Mouse (Mus musculus) myocyte (in vitro differentiated cells): ENCODE data around the gene Mfsd4b1. TPM values are rescaled to one million over a fixed set of nuclear protein-coding genes. Genes with fewer than 3 reads are reported as not detected.

ENCODE experiments used
- H3K27me3 ChIP-seq: one replicate; pipeline ENCODE4 v1.6.1; 2011; ENCODE audit not compliant: control insufficient read depth, insufficient read depth, insufficient read length
- H3K36me3 ChIP-seq: one replicate; pipeline ENCODE4 v1.6.1; 2011; ENCODE audit not compliant: control insufficient read depth, insufficient read depth
- H3K4me2 ChIP-seq: one replicate; pipeline ENCODE4 v1.6.1; 2011; ENCODE audit warnings: low read depth, control low read depth
- H3K4me3 ChIP-seq: one replicate; pipeline ENCODE4 v1.5.1; 2011; ENCODE audit warnings: mild to moderate bottlenecking, control low read depth, moderate library complexity
- H3K79me2 ChIP-seq: one replicate; pipeline ENCODE4 v1.6.1; 2011; ENCODE audit not compliant: control insufficient read depth, insufficient read depth
- H3ac ChIP-seq: one replicate; pipeline ENCODE4 v1.6.1; 2011; ENCODE audit not compliant: control insufficient read depth, insufficient read length
- CEBPB ChIP-seq: IDR thresholded peaks from 2 replicates; pipeline ENCODE4 v1.6.1; 2011; ENCODE audit warnings: mild to moderate bottlenecking, moderate library complexity; ENCODE audit not compliant: poor library complexity, insufficient read depth, severe bottlenecking
- E2F4 ChIP-seq: IDR thresholded peaks from one replicate; pipeline ENCODE4 v1.6.1; 2011; ENCODE audit warnings: mild to moderate bottlenecking, control low read depth, moderate library complexity; ENCODE audit not compliant: insufficient read depth
- MAX ChIP-seq: IDR thresholded peaks from one replicate; pipeline ENCODE4 v1.6.1; 2011; ENCODE audit warnings: low read depth, mild to moderate bottlenecking, control low read depth
- MYOD1 ChIP-seq, 3 experiments: IDR thresholded peaks; one replicate each; pipeline ENCODE4 v1.6.1; 2011; ENCODE audit warnings: control low read depth in 2 of 3, low read depth in 2 of 3, mild to moderate bottlenecking in 2 of 3, moderate library complexity in 1 of 3; ENCODE audit not compliant: insufficient read length in 2 of 3, control insufficient read depth in 1 of 3
- MYOG ChIP-seq, 3 experiments: IDR thresholded peaks; one replicate each; pipeline ENCODE4 v1.6.1; 2011; ENCODE audit warnings: control low read depth in 2 of 3, low read depth in 2 of 3, mild to moderate bottlenecking in 2 of 3; ENCODE audit not compliant: insufficient read length in 2 of 3, control insufficient read depth in 1 of 3, insufficient read depth in 1 of 3
- POLR2A ChIP-seq: IDR thresholded peaks from one replicate; pipeline ENCODE4 v1.6.1; 2011; ENCODE audit warnings: low read depth, mild to moderate bottlenecking, control low read depth, moderate library complexity; ENCODE audit not compliant: insufficient read length
- POLR2AphosphoS2 ChIP-seq: IDR thresholded peaks from one replicate; pipeline ENCODE4 v1.6.1; 2011; ENCODE audit warnings: low read depth, control low read depth; ENCODE audit not compliant: insufficient read length
- REST ChIP-seq: IDR thresholded peaks from one replicate; pipeline ENCODE4 v1.6.1; 2011; ENCODE audit warnings: mild to moderate bottlenecking, control low read depth, moderate library complexity; ENCODE audit not compliant: insufficient read depth, insufficient read length
- SRF ChIP-seq: IDR thresholded peaks from one replicate; pipeline ENCODE4 v1.6.1; 2011; ENCODE audit warnings: low read depth; ENCODE audit not compliant: control insufficient read depth, insufficient read length
- TCF12 ChIP-seq: IDR thresholded peaks from one replicate; pipeline ENCODE4 v1.6.1; 2011; ENCODE audit warnings: mild to moderate bottlenecking, control low read depth; ENCODE audit not compliant: poor library complexity, insufficient read depth, severe bottlenecking
- TCF3 ChIP-seq: IDR thresholded peaks from one replicate; pipeline ENCODE4 v1.6.1; 2011; ENCODE audit warnings: low read depth, control low read depth; ENCODE audit not compliant: insufficient read length
- USF1 ChIP-seq: IDR thresholded peaks from one replicate; pipeline ENCODE4 v1.6.1; 2011; ENCODE audit warnings: low read depth, mild to moderate bottlenecking, control low read depth, moderate library complexity
- polyA plus RNA-seq: library from polyadenylated mRNA; unstranded; fragments of >200 nt; fragmentation: generic; extraction: Trizol; gene quantifications from one replicate; pipeline ENCODE4 v1.2.1, GENCODE M21; 2012; ENCODE audit warnings: missing spikeins

Mfsd4b1 gene
- polyA plus RNA-seq, 1 experiment: 0.11 TPM

DNA sequence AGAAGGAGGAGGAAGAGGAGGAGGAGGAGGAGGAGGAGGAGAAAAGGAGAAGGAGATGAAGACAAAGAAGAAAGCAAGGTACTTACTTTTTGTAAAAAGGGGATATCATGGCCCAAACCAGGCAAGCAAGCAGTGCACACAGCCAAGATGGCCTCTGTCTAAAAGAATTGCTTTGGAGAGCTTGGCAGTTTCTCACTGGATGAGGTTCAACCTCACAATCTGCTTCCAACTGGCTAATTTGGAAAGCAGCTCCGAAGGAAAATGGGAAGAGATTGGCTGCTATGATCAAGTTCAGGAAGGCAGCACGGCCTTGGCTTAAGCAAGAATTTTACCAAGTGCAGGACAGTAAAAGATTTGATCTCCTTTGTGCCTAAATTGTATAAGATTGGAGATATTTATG, 4.5 kb upstream of the Mfsd4b1 start:
- Histone ChIP-seq H3K79me2 (no peaks in the 10 kb centered on the region), H3ac (no peak overlapping the region), H3K4me3 (no peak overlapping the region), H3K36me3 (no peaks in the 10 kb centered on the region), H3K4me2 (no peak overlapping the region), H3K27me3 (no peaks in the 10 kb centered on the region)
- TF ChIP-seq MYOG (IDR thresholded peaks at IDR 0.05; ENCODE audit: control insufficient read depth in 1 of 3, insufficient read depth in 1 of 3, insufficient read length in 2 of 3, low read depth in 2 of 3) (no peak), SRF (no peak), TCF3 (no peak), USF1 (no peak), CEBPB (no peak), REST (no peak), POLR2A (no peak), POLR2AphosphoS2 (no peak), E2F4 (no peak), MAX (no peak)

DNA sequence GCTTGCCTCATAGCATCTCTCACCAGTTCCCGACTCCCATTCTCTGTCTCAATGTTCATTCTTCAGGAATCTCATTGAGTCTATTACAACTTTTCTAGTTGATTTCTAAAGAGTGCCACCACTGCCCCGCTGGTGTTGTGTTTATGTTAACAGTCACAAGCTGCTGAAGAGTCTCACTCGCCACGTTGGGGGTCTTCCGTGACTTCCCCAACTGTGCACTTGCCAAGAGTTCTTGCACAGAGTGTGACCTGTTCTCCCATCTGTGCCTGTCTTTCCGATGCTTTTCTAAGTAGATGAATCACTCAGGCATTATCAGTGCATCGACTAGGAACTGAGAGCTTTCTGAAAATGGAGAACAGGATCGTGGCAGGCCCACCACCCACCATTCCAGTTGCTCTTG, 3.0 kb upstream of the Mfsd4b1 start:
- H3K36me3 ChIP-seq: no peaks in the 10 kb centered on the region
- H3ac ChIP-seq: no peak overlapping the region

DNA sequence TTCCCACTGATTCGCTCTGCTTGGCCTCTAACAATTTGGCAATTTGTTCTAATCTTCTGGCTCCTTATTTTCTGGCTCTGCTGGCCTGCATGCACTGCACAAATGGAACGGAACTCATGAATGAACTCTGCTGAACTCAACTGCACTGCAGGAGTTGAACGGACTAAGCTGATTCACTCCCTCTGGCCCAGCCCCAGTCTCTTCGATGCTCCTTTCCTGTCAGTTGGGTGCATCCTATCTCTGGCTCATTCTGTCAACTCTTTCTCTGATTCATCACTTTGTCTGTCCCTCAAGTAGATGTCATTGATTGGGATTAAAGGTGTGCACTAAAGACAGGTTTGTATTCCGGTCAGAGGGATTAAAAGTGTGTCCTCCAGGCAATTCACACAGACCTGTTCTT, 1.5 kb upstream of the Mfsd4b1 start:
- no peak for TF ChIP-seq TCF12
- TF ChIP-seq USF1: no peak
- no peak for TF ChIP-seq MYOG (IDR thresholded peaks at IDR 0.05; ENCODE audit: control insufficient read depth in 1 of 3, insufficient read depth in 1 of 3, insufficient read length in 2 of 3, low read depth in 2 of 3)
- TF ChIP-seq TCF3: no peak
- TF ChIP-seq POLR2AphosphoS2: no peak
- TF ChIP-seq REST: no peak
- no peak for TF ChIP-seq MAX
- TF ChIP-seq E2F4: no peak
- Histone ChIP-seq H3K4me3 (no peak overlapping the region), H3ac (no peak overlapping the region), H3K79me2 (no peaks in the 10 kb centered on the region), H3K36me3 (no peaks in the 10 kb centered on the region), H3K27me3 (no peaks in the 10 kb centered on the region), H3K4me2 (no peak overlapping the region)

More for the DNA sequence above, 3.0 kb upstream of the Mfsd4b1 start:
- Histone ChIP-seq H3K79me2 (no peaks in the 10 kb centered on the region), H3K27me3 (no peaks in the 10 kb centered on the region), H3K4me3 (no peak overlapping the region), H3K4me2 (no peak overlapping the region)
- TF ChIP-seq TCF12 (no peak), CEBPB (no peak)

DNA sequence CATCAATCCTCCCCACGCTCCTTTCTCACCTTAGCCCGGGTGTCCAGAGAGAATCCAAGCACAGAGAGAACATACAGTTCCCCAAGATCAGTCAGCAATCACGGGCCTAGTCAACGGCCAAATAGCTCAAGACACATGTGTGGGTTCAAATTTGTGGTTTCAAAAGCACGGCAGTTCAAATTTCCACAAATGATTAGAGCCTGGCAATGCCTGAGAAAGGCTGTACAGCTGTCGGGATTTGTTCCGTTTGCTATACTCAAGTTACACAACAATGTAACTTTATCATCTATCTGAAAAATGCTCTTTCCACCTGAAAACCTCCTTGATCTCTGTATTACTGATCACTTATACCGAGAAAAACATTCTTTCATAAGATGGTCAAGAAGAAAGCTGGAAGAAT, 492 bp upstream of the Mfsd4b1 start:
- H3K4me2 ChIP-seq: peak overlapping the region; percentile 75
- no peaks in the 10 kb centered on the region for H3K27me3 ChIP-seq
- peak overlapping the region; percentile 24 for H3K4me3 ChIP-seq
- H3K36me3 ChIP-seq: no peaks in the 10 kb centered on the region
- H3K79me2 ChIP-seq: no peaks in the 10 kb centered on the region
- no peak for TF ChIP-seq E2F4
- no peak for TF ChIP-seq REST
- no peak for TF ChIP-seq POLR2AphosphoS2
- TF ChIP-seq TCF3: no peak
- TF ChIP-seq USF1: no peak
- TF ChIP-seq SRF: no peak
- peak; percentile 19 for TF ChIP-seq TCF12
- no peak for TF ChIP-seq CEBPB
- TF ChIP-seq MYOD1 (IDR thresholded peaks at IDR 0.05; ENCODE audit: control insufficient read depth in 1 of 3, insufficient read length in 2 of 3, low read depth in 2 of 3): peak in 1 of 3 experiments; percentile 50
- TF ChIP-seq MAX: no peak
- TF ChIP-seq MYOG (IDR thresholded peaks at IDR 0.05; ENCODE audit: control insufficient read depth in 1 of 3, insufficient read depth in 1 of 3, insufficient read length in 2 of 3, low read depth in 2 of 3): peak in 2 of 3 experiments; percentile 16 to 55
- TF ChIP-seq POLR2A: no peak
- H3ac ChIP-seq: no peak overlapping the region

DNA sequence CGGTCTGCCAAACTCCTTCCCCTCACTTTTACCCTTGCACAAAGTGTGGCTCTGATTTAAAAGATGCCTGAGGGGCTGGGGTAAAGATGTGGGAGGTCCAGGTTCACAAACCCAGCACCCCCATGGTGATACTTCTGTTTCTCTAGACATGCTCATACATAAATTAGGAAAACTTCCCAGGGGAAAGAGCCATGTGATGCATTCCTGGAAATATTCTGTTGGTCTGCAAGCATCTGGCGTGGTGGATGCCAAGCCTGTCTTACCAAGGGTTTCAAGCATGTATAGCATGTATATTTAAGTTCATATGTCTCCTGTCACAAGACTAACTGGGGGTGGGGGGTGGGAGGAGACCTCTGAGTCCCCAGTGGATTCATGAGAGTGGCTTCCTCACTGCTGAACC, 4.7 kb downstream of the Mfsd4b1 start:
- Histone ChIP-seq H3K4me3 (no peak overlapping the region), H3K27me3 (peaks cover 7% of the 10 kb centered on the region), H3K36me3 (no peaks in the 10 kb centered on the region), H3K79me2 (no peaks in the 10 kb centered on the region), H3K4me2 (no peak overlapping the region), H3ac (no peak overlapping the region)
- TF ChIP-seq E2F4 (no peak), CEBPB (no peak), REST (no peak), USF1 (no peak), TCF3 (no peak), SRF (no peak), MYOD1 (IDR thresholded peaks at IDR 0.05; ENCODE audit: control insufficient read depth in 1 of 3, insufficient read length in 2 of 3, low read depth in 2 of 3) (no peak), TCF12 (no peak), MAX (no peak), MYOG (IDR thresholded peaks at IDR 0.05; ENCODE audit: control insufficient read depth in 1 of 3, insufficient read depth in 1 of 3, insufficient read length in 2 of 3, low read depth in 2 of 3) (no peak), POLR2AphosphoS2 (no peak), POLR2A (no peak)
